Mouse (Mus musculus) spleen, adult 18-20 months (tissue): Measurements from ENCODE around the gene Myo1b.

ENCODE experiments used
- DNase-seq, 2 experiments: peaks; one replicate each; pipeline ENCODE4 v3.0.0; 2022; ENCODE audit warnings: mixed read lengths in 2 of 2

The Myo1b gene

DNA sequence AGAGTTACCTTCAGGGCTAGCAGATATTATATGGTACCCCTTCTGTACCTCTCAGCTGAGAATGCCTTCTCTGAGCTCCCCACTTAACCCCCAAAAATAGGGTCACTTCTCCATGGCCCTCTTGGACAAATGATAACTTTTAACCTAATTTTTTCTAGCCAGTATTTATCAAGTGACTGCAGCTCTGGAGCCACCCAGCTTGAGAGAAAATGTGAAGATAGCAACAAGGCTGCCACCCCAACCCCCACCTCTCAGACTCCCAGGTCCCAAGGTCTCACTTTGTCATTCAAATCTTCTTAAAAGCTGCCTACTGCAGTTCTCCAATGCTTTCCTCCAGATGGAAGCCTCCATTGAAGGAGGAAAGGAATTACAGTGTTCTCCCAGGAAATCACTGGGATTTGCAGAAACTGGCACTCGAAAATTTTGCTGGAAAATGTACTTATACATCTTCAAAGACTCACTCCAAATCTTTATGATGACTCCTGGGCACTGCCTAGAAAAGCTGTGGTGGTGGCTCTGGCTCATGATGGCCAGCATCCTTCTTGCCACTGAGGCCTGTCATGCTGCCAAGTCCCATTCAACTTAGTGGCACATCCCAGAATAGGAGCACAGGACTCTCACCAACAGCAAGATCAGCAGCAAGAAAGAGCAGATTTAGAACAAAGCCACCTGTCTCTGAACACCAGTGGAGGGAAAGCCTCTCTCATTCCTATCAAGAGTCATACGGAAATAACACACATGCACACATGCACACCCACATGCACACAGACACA, 70.4 kb downstream of the Myo1b start:
- no peak for DNase-seq

DNA sequence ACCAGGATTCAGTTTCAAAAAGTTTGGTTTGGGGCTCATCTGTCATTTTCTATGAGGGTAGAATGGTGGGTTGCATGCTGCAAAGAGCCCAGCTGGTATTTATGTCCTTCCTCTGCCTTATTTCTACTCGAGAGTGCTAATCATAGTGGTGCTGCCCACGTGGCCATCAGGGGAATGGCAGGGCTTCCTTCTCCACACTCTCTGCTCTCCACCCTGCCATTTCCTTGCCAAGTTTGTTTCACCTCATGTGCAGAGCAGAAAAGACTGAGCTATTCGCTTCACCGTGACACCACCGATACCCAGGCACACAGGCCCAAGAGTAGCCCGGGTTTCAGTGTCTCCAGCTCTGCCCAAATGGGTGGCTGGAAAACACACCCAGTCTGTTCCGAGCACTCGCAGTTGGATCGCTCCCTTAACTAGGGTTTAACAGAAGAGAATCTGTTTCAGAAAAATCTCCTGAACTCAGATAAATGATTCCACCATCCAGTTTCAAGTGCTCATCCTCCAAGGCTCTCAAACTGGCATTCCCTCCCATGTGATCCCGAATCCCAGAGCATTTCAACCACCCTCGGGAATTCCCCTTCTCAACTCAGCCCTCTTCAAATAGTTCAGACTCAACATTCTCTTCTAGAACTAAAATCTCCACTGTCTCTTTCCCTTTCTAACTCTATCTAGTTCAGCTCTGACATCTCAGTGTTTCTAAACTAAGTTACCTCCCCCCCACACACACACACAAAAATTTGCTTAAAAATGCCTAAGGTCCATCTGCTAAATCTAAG, 77.8 kb downstream of the Myo1b start:
- DNase-seq = no peak

DNA sequence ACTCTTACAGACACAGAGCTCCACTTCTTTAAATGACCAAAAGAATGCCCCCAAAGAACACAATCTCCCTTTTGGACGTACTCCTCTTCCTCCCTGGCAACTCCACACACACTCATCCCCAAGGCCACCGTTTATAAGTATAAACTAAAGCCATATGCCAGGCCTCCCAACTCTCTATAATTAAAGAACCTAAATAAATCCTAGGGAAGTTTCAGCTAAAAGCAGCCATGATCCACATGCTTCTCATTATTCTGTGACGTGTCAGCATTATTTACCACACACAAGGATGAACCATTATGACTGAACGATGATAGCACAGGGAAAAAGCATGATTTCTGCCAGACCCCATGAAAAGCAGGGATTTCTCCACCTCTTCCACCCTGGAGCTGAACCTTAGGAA, 78.6 kb downstream of the Myo1b start:
- DNase-seq = no peak

DNA sequence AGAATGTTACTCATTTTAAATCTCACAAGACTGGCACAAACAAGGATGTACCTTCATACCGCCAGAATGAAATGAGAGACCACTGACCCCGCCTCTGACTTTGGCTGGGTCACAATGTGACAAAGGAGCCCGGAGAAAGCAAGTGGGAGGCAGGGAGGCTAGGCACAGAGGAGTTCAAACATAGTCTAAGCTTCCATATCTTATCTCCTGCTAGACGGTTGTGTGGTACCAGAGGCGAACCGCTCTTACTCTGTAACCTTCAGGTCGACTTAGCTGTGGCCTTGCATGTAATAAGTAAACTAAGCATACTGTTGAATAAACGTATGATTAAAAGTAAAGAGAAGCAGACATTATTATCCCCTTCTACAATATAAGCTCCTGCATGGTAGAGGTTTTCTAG, 80.1 kb downstream of the Myo1b start:
- DNase-seq = no peak

DNA sequence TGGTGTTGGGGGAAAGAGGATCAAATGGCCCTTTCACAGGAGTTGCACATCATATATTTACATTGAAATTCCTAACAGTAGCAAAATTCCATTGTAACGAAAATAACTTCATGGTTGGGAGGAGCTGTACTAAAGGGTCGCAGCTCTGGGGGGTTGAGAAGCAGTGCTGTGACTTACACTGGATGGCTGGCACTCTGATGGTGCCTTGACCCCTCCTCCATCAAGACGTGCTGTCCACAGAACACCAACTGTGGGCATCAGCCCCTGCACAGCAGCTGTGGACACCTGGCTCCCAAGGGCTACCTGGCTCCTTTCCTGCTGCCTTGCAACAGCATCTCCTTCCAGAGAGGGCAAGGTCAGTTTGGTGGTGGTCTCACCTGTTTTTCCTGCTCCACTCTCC, 81.8 kb downstream of the Myo1b start:
- DNase-seq = no peak

DNA sequence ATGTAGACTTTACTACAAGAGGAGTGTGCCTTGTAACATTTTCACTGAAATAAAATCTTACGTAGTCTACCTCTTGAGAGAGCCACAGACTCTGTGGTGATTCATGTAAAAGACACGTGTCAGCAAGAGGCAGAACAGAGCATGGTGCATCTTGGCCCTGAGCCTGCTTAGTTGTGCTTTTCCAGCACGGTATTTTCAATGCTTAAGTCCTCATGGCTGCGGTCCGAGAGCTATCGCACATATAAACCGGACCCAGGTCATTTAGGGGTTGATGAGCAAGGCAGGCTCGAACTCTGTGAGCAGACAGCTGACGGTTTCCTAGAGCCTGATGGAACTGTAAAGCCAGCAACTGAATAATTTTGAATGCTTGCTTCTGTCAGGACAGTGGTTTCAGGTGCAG, 86.5 kb downstream of the Myo1b start:
- DNase-seq = no peak

DNA sequence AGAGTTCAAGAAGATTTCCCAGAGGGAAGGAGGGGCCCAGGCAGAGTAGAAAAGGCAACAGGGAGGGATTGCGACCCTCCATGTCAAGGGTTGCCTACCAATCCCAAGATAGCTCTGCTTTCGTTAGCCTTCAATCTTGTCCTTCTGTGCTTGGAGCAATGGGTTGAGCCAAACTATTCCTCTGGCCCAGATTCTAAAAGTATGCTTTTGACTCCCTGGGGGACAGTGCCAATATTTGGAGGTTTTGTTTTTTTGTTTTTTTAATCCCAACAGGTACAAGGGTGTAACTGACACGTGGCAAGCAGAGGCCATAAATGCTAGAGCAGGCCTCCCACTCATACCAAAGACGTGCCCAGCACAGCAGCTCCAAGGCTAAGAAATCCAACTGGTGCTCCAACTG, 93.3 kb downstream of the Myo1b start:
- DNase-seq = no peak

DNA sequence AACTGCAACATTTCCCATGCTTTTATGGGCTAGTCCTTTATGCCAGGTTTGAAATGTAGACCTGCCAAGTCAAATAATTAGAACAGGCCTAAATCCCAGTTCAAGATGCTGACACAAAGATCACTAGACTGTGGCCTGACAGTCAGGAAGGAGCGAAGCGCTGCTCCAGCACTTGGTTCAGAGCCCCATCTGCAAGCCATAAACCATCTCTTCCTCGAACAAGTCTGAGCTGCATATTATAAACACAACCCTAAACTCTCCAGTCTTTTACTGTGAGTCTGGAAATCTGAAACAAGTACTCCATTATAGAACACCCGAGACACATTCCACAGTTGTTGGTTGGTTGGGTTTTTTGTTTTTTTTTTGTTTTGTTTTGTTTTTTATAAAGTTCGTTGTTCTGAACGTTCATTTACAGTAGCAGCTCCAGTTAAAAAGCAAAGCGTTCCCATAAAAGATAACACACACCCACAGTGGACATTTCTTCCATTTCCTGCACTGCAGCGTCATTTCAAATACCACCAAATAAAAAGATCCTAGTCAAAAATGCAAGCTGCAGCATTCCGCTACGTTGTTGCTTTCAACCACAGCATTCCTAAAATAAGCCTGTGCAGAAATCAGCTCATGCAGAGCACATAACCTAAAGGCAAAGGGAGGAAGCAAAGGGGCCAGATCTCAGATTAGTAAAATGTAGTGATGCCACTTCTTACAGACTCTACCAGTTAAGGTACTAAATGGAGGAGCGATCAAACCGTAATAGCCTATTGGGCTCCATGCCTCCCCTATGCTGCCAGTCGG, 94.0 kb downstream of the Myo1b start:
- no peak for DNase-seq

DNA sequence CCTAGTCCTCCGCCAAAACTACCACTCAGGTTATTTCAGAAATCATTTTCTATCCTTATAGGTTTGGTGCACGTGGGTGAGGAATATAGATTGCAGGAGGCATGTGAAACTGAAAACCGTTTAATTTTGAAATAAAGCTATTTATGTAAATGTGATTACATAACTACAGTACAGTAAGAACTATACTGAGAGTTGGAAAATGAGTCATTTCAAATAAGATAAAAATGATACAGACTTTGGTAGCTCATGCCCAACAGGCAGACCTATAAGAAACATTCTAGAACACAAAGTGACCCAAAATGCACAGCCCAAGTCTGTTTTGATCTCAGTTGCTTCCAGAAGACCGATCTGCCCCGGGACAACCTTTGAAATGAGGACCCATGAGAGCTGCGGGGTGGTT, 95.4 kb downstream of the Myo1b start:
- no peak for DNase-seq

DNA sequence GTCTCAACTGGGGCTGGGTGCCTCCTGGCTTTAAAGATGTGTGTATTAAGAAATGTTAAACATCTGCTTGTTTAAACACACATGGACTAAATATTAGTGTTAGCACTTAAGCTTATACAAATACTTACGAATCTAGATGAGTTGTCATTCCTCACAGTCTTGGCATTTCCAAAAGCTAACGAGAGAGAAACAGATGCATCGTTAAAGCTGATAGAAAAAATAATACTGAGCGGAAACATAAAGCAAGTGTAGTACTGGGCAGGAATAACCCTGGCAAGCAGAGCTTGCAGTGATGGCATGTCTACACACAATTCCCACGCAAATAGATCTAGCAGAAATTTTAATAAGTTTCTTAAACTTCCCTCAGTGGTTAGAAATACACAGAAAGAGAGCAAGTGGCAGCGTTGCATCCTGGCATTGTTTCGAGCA, 95.8 kb downstream of the Myo1b start:
- DNase-seq = no peak

DNA sequence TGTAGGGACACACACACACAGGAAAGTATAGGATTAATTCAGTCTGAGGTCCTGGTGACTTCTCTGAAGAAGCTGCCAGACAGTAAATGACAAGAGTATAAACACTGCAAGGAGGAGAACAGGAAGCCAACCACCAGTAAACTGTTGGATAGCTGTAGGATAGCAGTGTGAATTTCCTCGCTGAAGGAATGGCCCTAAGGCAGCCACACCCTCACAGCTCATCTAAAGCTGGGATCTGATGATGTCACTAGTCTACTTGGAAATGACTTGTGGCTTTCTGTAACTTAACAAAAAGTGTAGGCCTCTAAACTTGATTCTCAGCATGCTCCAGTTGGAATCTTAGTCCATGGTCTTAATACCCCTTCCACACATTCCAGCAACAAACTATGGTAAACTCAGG, 100.2 kb downstream of the Myo1b start:
- DNase-seq = no peak

DNA sequence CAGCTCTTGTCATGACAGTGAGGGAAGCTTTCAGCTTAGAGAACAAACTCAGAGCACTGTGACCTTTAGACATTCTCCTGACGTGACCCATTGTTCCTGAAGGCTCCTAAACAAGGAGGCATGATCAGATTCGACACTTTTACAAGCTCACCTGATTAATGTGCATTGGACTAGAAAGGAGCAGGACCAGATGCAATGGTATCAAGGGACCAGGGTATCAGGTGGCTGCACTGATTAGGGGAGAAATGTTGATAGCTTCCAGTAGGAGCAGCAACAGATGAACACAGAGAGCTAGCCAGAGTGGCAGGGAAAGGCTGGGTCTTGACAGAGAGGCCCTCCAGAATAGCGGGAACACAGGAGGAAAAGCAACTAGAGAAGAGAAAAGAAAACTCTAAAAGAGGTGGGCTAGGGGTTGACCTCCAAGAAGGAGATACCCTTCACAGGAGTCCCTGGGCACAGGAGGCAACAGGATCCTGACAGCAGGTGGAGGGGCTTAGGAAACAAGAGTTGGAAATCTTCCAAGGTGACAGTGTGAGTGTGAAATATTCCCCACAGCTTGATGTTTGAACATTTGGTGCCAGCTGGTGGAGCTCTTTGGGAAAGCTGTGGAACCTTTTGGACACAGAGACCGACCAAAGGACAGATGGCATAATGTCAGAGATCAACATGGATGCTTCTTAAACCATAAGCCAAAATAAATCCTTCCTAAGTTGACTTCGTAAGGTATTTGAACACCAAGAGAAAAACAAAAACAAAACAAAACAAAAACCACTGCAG, 100.8 kb downstream of the Myo1b start:
- no peak for DNase-seq

DNA sequence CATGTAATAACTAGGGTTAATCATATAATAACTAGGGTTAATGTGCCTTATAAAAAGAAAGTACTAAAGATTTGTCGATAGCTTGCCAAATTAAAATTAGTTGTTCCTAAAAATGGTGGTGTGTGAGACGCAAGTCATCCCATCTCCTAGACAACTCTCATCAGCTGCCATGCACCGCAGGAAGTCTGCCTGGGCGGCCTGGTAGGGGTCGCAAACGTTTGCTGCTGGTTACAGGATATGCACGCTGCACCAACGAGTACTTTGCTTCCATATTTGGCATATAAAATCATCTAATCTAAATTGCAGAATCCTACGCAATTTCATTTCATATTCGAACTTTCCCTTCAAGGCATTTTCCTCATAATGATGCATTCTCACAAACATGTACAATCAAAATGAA, 107.0 kb downstream of the Myo1b start:
- no peak for DNase-seq

DNA sequence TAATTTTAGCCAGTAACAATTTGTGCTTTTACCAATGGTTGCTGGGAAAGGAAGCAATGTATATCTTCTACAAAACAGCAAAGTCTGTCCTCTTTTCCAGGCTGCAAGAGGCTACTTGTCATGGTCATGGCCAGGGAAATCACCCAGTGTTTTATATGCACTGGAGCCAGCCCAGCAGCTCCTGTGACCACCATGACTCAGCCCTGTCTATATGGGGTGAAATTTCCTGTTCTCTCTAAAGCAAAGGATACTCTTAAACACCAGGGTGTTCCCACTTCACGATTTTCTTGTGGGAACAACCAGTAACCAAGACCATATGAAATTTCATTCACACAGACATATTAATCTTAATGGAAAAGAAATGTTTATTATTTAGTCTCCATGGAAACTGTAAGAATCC, 107.6 kb downstream of the Myo1b start:
- no peak for DNase-seq

DNA sequence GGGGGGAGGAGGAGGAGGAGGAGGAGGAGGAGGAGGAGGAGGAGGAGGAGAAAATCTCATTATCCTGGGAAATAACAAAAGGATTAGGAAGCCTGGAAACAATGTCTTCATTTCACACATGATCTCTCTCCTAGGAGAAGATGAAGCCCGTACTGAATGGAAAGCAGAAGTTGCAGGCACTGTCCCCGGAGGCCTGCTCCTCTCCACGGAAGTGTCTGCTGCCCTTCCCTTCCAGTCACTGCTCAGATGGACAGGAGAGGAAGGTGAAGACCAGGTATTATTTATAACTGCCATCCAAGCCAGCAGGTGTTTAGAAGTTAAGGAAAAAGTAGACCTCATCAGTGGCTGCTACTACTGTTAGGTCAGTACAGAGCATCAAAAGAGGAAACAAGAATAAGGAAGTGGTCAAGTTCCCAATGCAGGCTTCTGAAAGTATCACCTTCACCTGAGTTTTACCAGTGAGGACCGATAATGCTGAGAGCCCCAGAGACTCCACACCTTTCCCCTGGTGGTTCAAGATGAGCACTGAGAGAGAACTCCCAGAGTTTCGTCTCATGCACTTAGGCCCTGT, 110.7 kb downstream of the Myo1b start:
- DNase-seq = peak in 1 of 2 experiments; percentile 7

DNA sequence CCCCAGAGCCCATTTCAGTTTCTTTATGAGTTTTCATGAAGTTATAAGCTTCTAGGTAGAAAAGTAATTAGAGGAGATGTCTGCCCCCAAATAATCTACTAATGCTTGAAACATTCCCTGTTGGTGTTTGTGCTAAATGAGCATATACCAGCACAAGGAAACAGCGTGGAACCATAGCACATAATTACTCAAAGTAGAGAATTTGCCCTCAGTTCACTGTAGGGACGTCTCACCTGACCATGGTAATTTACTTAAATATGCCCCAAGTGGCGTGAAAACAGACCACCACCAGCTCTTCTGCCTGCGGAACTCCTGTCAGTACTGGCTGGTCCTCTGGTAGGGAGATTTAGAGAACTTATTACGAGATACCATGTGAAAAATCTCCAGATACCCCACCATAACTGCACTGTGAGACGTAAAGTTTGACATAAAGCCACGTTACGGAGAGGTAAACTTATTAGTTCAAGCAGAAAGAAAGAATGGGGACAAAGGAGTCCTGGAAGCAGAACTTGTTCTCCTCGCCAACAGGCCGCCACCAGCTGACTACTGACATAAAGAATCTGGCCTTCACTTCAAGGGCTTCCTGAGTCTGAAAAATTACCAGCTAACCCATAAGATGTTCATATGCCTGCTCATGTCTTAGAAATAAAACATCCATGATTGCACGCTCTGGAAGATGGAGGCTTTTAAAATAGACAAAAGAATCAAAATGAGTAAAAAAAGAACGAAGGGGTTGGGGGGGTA, 111.4 kb downstream of the Myo1b start:
- DNase-seq = no peak

DNA sequence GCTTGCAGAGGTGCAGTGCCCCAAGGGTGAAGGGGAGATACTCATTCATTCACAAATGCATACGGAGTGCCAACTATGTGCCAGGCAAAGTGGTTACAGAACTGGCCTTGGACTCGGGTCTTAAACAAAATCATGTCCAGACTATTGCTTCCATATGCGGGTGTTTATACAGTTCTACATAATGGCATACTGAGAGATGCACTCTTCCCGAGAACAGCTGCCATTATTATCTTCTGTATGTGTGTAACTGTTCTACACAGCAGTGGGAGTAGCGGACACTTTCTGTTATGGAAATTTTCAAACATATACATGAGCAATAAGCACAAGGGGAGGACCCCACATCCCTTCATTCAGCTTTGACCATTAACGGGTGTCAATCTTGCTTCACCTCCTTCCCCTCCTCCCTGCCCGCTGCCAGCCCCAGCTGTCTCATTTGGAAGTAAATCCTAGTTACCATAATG, 117.8 kb downstream of the Myo1b start:
- DNase-seq = no peak

DNA sequence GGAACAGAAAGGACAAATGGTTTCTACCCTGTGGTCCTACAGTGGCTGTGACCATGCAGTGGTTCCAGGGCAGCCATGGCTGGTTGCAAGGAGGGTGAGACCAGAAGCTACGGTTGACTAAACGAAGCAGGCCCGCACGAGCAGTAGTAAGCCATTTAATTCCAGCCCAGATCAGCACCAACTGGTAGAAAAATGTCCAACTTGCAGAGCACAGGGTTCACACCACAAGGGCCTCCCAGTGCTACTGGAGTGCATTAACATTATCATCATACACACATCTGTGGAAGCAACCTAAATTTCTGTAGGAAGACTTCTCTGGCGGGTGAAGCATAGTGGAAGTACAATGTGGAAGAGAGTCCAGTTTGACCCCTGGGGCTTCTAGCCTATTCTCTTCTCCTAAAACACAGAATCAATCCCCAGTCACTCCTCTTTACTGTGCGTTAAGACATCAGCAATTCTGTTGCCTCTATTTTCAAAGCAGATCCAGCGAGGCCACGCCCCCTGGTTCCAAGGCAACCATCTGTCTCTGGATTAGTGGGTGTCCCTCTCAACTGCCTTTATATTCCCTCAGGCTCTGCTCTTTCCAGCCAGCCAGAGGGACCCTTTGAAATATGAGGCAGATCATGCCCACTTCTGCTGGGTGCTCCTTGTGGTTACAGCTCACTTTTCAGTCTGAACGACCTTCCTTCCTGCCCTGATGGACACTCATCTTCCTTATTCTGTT, 120.1 kb downstream of the Myo1b start:
- DNase-seq = no peak

DNA sequence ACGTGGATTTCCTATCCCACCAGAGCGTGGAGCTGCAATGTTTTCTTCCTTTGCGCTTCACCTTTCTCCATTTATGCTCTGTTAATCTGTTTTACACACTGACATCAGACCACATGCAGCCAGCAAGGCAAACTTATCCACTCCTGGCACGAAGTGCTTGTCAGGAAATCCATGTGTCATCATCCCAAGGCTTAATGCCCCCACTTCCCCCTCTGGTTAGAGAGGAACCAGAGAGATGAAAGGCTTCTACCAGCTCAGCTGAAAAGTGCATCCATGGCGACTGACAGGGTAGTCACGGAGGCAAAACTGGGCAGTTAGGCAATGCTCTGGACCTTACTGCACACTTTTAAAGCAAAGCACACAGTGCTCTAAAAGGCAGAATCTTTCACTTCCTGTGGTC, 126.6 kb downstream of the Myo1b start:
- no peak for DNase-seq

DNA sequence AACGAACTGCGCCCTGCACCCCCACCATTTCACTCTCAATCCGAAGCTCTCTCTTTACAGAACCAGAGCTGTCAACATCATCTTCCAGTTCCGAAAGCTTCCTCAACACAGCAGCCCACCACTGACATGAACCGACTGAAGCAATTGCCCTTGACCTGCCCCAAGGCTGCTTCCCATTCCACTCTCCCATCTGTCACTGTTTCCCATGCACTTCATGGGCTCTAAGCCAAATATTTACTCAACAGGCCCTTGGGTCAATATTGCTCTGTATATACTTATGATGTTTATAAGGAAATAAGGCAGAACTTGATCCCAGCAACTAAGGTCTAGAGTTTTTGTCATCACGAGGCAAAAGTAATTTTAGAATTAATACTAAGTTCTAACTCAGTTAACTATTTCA, 133.8 kb downstream of the Myo1b start:
- no peak for DNase-seq

DNA sequence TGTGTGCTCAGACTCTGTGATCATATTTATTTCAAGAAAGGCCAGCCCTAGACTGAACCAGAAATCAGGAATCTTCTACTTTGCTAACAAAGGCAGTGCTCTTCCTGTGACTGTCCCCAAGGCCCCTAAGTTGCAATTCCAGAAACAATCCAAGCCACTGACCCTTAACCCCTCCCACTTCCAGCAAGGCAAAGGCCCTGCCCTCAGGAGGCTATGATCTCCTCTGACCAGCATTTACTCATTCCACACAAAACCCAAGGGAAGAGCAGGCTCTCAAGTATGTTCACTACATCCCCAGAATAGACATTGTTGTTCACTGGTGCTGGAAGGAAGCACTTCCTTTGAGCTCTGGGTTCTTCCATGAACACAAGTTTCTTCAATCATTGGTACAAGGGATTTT, 135.5 kb downstream of the Myo1b start:
- no peak for DNase-seq
